Mouse (Mus musculus) adrenal gland, adult (tissue): ENCODE results near the gene Usp25.

Experiments used
- DNase-seq, 2 experiments: peaks; one replicate each; pipeline ENCODE4 v3.0.0; 2022 to 2023; ENCODE audit warnings: low spot score in 1 of 2; ENCODE audit not compliant: inconsistent age in 2 of 2

Usp25 gene

GRCm38 (mm10) chr16:77034329-77034728 lies 20.8 kb downstream of the Usp25 start:
- no peak for DNase-seq

- DNase-seq = no peak
Measured at GRCm38 (mm10) chr16:77034751-77035150, 21.2 kb downstream of the Usp25 start.

DNA sequence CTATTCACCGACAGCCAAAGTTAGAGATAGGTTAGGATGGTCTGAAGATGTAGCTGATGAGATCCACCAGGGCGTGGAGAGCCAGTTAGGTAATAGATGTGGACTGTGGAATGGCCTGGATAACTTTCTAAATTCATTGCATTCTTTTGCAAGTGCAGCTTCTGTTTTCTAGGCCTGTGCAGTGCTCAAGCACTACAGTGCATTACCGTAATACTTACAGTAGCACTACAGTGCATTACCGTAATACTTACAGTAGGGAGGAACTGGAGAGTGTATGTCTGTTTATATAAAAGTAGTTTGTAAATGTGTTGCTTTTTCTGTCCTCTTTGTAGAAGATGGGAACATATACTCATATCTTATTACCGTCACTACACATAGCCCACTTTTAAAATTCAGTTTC lies 28.1 kb downstream of the Usp25 start:
- DNase-seq = no peak

DNA sequence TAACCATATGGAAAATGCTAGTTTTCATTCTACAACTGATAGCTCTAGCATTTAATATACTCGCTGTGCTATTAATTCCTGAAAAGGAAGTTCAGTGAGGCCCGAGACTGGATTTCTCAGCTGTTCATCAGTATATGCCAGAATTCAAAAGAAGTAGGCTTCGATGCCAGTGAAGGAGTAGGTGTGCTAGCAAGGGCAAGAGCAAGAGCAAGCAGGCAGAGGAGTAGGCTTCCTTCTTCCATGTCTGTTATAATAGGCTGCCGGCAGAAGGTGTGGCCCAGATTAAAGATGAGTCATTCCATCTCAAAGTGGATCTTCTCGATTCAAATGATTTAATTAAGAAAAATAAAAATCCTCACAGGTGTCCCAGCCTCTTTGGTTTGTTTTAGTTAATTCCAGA lies 30.0 kb downstream of the Usp25 start:
- no peak for DNase-seq

DNA sequence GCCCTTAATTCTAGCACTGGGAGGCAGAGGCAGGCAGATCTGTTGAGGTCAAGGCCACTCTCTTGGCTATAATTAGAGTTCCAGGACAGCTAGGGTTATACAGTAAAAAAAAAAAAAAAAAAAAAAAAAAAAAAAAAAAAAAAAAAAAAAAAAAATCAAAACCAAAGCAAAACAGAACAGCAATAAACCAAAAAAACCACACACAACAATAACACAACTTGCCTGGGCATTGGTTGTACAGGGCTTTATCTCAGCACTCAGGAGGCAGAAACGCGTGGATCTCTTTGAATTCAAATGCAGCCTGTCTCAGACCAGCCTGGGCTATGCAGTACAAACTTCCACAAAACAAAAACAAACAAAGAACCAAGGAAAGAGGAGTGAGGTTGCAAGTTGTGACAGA lies 40.7 kb downstream of the Usp25 start:
- DNase-seq = no peak

DNA sequence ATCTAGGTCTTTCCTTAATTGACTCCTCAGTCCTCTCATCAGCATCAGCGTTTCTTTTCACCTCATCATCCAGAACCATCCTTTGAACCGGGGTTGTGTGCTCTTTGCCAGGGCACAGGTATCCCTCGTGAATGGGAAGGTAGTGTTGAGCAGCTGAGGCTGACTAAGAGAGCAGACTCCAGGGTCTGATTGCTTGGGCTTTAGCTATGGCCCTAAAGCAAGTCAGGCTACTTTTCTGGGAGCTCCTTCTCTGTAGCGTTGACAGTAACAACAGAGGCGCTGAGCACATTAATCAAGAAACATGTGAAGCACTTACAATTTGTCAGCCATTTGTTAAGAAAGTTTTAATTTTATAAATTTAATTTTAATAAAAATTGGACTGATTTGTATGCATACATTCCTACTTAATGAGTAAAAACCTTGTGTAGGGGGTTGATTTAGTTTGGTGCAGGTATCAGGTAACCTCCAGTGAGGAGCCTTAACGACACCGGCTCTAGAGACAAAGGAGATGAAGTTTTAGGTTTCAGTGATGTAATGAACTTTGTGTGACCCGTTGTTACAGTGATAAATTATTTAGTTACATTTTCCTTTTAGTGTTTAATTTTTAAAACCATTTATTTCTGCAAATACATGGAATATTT lies 42.1 kb downstream of the Usp25 start:
- DNase-seq = no peak

DNA sequence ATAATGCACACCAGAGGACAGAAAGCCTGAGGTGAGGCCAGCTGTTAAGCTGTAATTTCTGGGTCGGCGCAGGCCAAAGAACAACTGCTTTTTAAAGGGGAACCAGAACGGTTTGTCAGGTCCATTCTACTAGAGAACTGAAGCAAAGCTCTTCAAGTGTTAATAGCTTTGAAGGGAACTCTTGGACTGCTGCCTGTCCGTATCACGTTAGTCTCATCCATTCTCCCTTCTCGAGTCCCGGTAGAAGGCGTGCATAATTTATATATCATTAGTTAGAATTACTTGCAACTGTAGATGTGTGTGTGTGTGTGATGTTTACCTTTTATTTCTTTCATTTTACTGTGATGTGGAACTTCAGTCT lies 42.6 kb downstream of the Usp25 start:
- no peak for DNase-seq

GRCm38 (mm10) chr16:77058567-77058966 lies 45.1 kb downstream of the Usp25 start:
- no peak for DNase-seq

DNA sequence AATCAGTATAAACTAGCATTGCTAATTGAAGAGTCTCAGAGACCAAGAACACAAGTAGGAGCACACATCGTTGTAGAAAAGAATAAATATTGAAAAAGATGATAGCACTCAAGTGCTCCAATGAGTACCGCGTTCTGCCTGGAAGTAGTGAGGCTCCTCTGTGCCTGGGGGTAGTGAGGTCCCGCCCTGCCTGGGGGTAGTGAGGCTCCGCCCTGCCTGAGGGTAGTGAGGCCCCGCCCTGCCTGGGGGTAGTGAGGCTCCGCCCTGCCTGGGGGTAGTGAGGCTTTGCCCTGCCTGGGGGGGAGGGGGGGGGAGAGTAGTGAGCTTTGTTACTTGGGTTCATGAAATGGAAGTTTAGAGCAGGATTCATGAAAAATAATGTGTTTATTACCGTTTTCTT lies 46.7 kb downstream of the Usp25 start:
- DNase-seq = peak in 1 of 2 experiments; percentile 30

GRCm38 (mm10) chr16:77063916-77064315 lies 50.4 kb downstream of the Usp25 start:
- no peak for DNase-seq

DNA sequence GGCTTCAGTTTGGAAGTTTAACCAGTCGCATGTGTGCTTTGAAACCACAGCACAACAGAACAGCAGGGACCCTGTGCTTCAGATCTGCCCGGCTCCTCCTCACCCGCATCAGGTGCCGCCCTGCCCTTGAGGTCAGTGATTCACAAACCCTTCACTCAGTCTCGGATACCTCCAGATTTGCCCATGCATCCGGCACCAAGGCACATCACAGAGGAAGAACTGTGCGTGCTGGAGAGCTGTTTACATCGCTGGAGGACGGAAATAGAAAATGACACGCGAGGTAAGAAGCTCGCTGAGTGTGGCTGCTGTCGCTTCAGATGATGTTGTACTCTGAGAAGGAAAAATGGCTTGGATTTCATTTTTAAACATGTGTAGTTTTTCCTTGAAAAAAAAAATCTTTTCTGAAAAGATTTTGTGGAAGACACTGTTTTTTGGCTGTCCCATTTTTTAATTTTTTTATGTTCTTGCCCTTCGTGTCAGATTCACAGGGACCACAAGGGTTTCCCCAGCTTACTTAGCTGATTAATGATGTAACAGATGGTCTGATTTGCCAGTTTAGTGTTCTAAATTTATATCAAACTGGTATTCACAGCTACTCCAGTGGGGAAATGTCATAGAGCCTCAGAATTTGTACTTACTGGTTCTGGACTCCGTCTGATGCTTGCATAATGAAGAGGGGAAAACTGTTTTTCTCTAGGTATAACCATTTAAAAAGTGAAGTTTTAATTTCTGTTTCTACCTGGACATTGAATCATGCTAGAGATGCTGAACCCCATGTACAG lies 63.6 kb downstream of the Usp25 start:
- no peak for DNase-seq

DNA sequence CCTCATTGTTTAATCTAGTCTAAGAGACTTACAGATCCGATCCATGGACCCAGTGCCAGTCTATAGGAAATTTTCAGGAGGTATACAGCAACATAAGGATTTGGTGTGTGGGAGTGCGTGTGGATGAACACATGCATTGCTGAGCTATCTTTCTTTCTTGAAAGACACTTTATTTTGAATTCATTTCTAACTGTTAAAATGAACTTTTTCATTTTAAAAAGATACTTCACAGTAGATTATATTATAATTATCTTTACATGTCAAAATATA lies 64.2 kb downstream of the Usp25 start:
- DNase-seq = no peak

- DNase-seq = no peak
Measured at GRCm38 (mm10) chr16:77084071-77084470, 70.6 kb downstream of the Usp25 start.

- DNase-seq = no peak
Measured at GRCm38 (mm10) chr16:77089806-77090205, 76.3 kb downstream of the Usp25 start.

GRCm38 (mm10) chr16:77093526-77093925 lies 80.0 kb downstream of the Usp25 start:
- peak in 1 of 2 experiments; percentile 39 for DNase-seq

- DNase-seq = no peak
Measured at GRCm38 (mm10) chr16:77095017-77095551, 81.6 kb downstream of the Usp25 start.

GRCm38 (mm10) chr16:77099018-77099869 lies 85.7 kb downstream of the Usp25 start:
- DNase-seq = peak; percentile 66 to 90

- DNase-seq = no peak
Measured at GRCm38 (mm10) chr16:77103637-77104264, 90.2 kb downstream of the Usp25 start.

- DNase-seq = no peak
Measured at GRCm38 (mm10) chr16:77111268-77111667, 97.8 kb downstream of the Usp25 start.

GRCm38 (mm10) chr16:77125908-77126307 lies 112.4 kb downstream of the Usp25 start:
- DNase-seq = no peak

DNA sequence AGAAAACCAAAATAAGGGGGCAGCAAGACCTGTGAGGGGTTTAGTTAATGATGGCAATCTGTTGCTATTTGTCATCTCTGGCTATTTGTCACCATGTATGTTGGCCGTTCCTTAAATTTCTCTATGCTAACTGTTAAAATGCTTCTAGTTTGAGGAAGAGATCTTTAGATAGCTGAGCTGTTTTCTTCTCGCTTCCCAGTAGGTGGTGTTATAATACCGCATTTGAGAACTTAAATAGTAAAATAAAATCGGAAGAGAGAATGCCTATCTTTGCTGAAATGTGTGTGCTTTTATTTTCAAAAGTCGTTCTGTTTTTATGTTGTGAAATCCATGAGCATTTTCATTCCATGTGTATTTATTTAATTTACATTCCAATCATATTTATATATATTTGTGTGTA lies 115.2 kb downstream of the Usp25 start:
- DNase-seq = peak in 1 of 2 experiments; percentile 33
